Mouse (Mus musculus) brain, embryonic 14.5 days (tissue): ENCODE results near the gene Slc12a1.

Experiments used
- CTCF ChIP-seq: fragments of 200-500 bp; IDR thresholded peaks from 2 replicates; pipeline ENCODE4 v1.5.1; 2012; ENCODE audit warnings: inconsistent platforms, mild to moderate bottlenecking, moderate library complexity, borderline replicate concordance; ENCODE audit not compliant: insufficient read depth, insufficient read length; ENCODE audit errors: extremely low read depth
- POLR2A ChIP-seq: fragments of 200-500 bp; IDR thresholded peaks from 2 replicates; pipeline ENCODE4 v1.6.1; 2012; ENCODE audit warnings: mild to moderate bottlenecking, inconsistent platforms, borderline replicate concordance; ENCODE audit not compliant: poor library complexity, insufficient read depth, insufficient read length, severe bottlenecking; ENCODE audit errors: extremely low read depth

- TF ChIP-seq CTCF (no peak), POLR2A (no peak)
Measured at GRCm38 (mm10) chr2:125275617-125276016, 123.3 kb downstream of the Slc12a1 start.
